Mouse (Mus musculus): ENCODE measurements around the gene Wdr86. TPM values are rescaled to one million over a fixed set of nuclear protein-coding genes. Genes with fewer than 3 reads are reported as not detected.
A peak's percentile ranks its signal among the peaks of the same experiment; 100 is the strongest.
"Not testable (repeated sequence)": the region's sequence is repeated elsewhere in the genome, so short reads cannot be mapped to it uniquely, and the experiment has no call there.

Wdr86 gene
- polyA plus RNA-seq (2012; ENCODE audit: insufficient read depth, insufficient read length, low replicate concordance, missing spikeins) = not detected in 2 replicates

- Histone ChIP-seq H3K27ac (ENCODE audit: insufficient read depth, low read depth, low read length) (no peak within 1 kb of the TSS), H3K4me1 (ENCODE audit: control insufficient read depth, insufficient read depth, low read length) (peaks cover 15% of the 10 kb centered on the region), H3K4me3 (ENCODE audit: insufficient read depth, low read depth, low read length) (peak within 1 kb of the TSS; percentile 31)
- no peak for TF ChIP-seq CTCF (IDR thresholded peaks at IDR 0.05; ENCODE audit: insufficient read depth, low read depth, low read length)
- TF ChIP-seq POLR2A (IDR thresholded peaks at IDR 0.05; ENCODE audit: insufficient read depth, low read depth, low read length) = no peak
- under 1% methylated on average over 23 of the region's 23 CpGs for WGBS
Observed at GRCm38 (mm10) chr5:24730488-24730871, at the start of gene Wdr86. Gene Wdr86, minus strand, starts transcription at chr5:24730727.

- TF ChIP-seq POLR2A (IDR thresholded peaks at IDR 0.05; ENCODE audit: insufficient read depth, low read depth, low read length) (no peak), CTCF (IDR thresholded peaks at IDR 0.05; ENCODE audit: insufficient read depth, low read depth, low read length) (0 out of 2 replicates have a peak, but pooled peaks have one; percentile 37)
- WGBS = 54% methylated on average over 15 of the region's 15 CpGs
- peaks cover 31% of the 10 kb centered on the region for H3K4me1 ChIP-seq (ENCODE audit: control insufficient read depth, insufficient read depth, low read length)
- H3K27ac ChIP-seq (ENCODE audit: insufficient read depth, low read depth, low read length) = no peak overlapping the region
- no peak overlapping the region for H3K4me3 ChIP-seq (ENCODE audit: insufficient read depth, low read depth, low read length)
Observed at GRCm38 (mm10) chr5:24779881-24780512, 49.5 kb upstream of the Wdr86 start.

- Histone ChIP-seq H3K4me1 (ENCODE audit: control insufficient read depth, insufficient read depth, low read length) (peaks cover 35% of the 10 kb centered on the region), H3K4me3 (ENCODE audit: insufficient read depth, low read depth, low read length) (no peak overlapping the region), H3K27ac (ENCODE audit: insufficient read depth, low read depth, low read length) (no peak overlapping the region)
- TF ChIP-seq POLR2A (IDR thresholded peaks at IDR 0.05; ENCODE audit: insufficient read depth, low read depth, low read length) (no peak), CTCF (IDR thresholded peaks at IDR 0.05; ENCODE audit: insufficient read depth, low read depth, low read length) (no peak)
Observed at GRCm38 (mm10) chr5:24779321-24779720, 48.8 kb upstream of the Wdr86 start.

GRCm38 (mm10) chr5:24778843-24779140 is 48.3 kb upstream of the Wdr86 start:
- TF ChIP-seq POLR2A (IDR thresholded peaks at IDR 0.05; ENCODE audit: insufficient read depth, low read depth, low read length) = no peak
- TF ChIP-seq CTCF (IDR thresholded peaks at IDR 0.05; ENCODE audit: insufficient read depth, low read depth, low read length) = no peak
- no peak overlapping the region for H3K27ac ChIP-seq (ENCODE audit: insufficient read depth, low read depth, low read length)
- WGBS = 55% methylated on average over 13 of the region's 13 CpGs
- peaks cover 35% of the 10 kb centered on the region for H3K4me1 ChIP-seq (ENCODE audit: control insufficient read depth, insufficient read depth, low read length)
- H3K4me3 ChIP-seq (ENCODE audit: insufficient read depth, low read depth, low read length) = no peak overlapping the region

- Histone ChIP-seq H3K4me1 (ENCODE audit: control insufficient read depth, insufficient read depth, low read length) (peaks cover 32% of the 10 kb centered on the region), H3K4me3 (ENCODE audit: insufficient read depth, low read depth, low read length) (no peak overlapping the region), H3K27ac (ENCODE audit: insufficient read depth, low read depth, low read length) (no peak overlapping the region)
- TF ChIP-seq CTCF (IDR thresholded peaks at IDR 0.05; ENCODE audit: insufficient read depth, low read depth, low read length) = no peak
- no peak for TF ChIP-seq POLR2A (IDR thresholded peaks at IDR 0.05; ENCODE audit: insufficient read depth, low read depth, low read length)
- 28% methylated on average over 17 of the region's 17 CpGs for WGBS
Observed at GRCm38 (mm10) chr5:24778082-24778842, 47.7 kb upstream of the Wdr86 start.

GRCm38 (mm10) chr5:24776681-24777080 is 46.2 kb upstream of the Wdr86 start:
- TF ChIP-seq POLR2A (IDR thresholded peaks at IDR 0.05; ENCODE audit: insufficient read depth, low read depth, low read length) = no peak
- TF ChIP-seq CTCF (IDR thresholded peaks at IDR 0.05; ENCODE audit: insufficient read depth, low read depth, low read length) = peak; percentile 35; the same call in 1 of the 2 replicates
- Histone ChIP-seq H3K4me1 (ENCODE audit: control insufficient read depth, insufficient read depth, low read length) (peaks cover 32% of the 10 kb centered on the region), H3K27ac (ENCODE audit: insufficient read depth, low read depth, low read length) (no peak overlapping the region), H3K4me3 (ENCODE audit: insufficient read depth, low read depth, low read length) (no peak overlapping the region)
- WGBS = 52% methylated on average over 4 of the region's 4 CpGs

GRCm38 (mm10) chr5:24774549-24774948 is 44.0 kb upstream of the Wdr86 start:
- H3K4me3 ChIP-seq (ENCODE audit: insufficient read depth, low read depth, low read length); H3K27ac ChIP-seq (ENCODE audit: insufficient read depth, low read depth, low read length): not testable (repeated sequence)
- 35% methylated on average over 16 of the region's 16 CpGs for WGBS
- peaks cover 20% of the 10 kb centered on the region; the same call in 1 of the 2 replicates for H3K4me1 ChIP-seq (ENCODE audit: control insufficient read depth, insufficient read depth, low read length)

GRCm38 (mm10) chr5:24757816-24758215 is 27.3 kb upstream of the Wdr86 start, which contains the start of gene Crygn:
Gene Crygn, minus strand, starts transcription at chr5:24758008.
- no peak for TF ChIP-seq CTCF (IDR thresholded peaks at IDR 0.05; ENCODE audit: insufficient read depth, low read depth, low read length)
- TF ChIP-seq POLR2A (IDR thresholded peaks at IDR 0.05; ENCODE audit: insufficient read depth, low read depth, low read length) = no peak
- WGBS = 50% methylated on average over 18 of the region's 18 CpGs
- H3K4me3 ChIP-seq (ENCODE audit: insufficient read depth, low read depth, low read length) = no peak within 1 kb of the TSS
- no peak within 1 kb of the TSS for H3K27ac ChIP-seq (ENCODE audit: insufficient read depth, low read depth, low read length)
- no peaks in the 10 kb centered on the region for H3K4me1 ChIP-seq (ENCODE audit: control insufficient read depth, insufficient read depth, low read length)

GRCm38 (mm10) chr5:24756931-24757330 is 26.4 kb upstream of the Wdr86 start:
- TF ChIP-seq CTCF (IDR thresholded peaks at IDR 0.05; ENCODE audit: insufficient read depth, low read depth, low read length) = no peak
- no peak for TF ChIP-seq POLR2A (IDR thresholded peaks at IDR 0.05; ENCODE audit: insufficient read depth, low read depth, low read length)
- no peak overlapping the region for H3K27ac ChIP-seq (ENCODE audit: insufficient read depth, low read depth, low read length)
- 54% methylated on average over 3 of the region's 3 CpGs for WGBS
- H3K4me3 ChIP-seq (ENCODE audit: insufficient read depth, low read depth, low read length) = no peak overlapping the region
- peaks cover 2% of the 10 kb centered on the region for H3K4me1 ChIP-seq (ENCODE audit: control insufficient read depth, insufficient read depth, low read length)

Measured in olfactory bulb, adult 2 months (tissue).